Mouse (Mus musculus) lung, postnatal 36 days (tissue): ENCODE measurements at regions not wholly inside any gene's neighbourhood (a gene's known extent, or its start where the extent isn't known, plus 50 kb on each side); places are given as distances from the start of the nearest gene placed in this dataset.

ENCODE experiments used
- DNase-seq: peaks from one replicate; pipeline ENCODE4 v3.0.0; 2022; ENCODE audit warnings: mixed read lengths

DNA sequence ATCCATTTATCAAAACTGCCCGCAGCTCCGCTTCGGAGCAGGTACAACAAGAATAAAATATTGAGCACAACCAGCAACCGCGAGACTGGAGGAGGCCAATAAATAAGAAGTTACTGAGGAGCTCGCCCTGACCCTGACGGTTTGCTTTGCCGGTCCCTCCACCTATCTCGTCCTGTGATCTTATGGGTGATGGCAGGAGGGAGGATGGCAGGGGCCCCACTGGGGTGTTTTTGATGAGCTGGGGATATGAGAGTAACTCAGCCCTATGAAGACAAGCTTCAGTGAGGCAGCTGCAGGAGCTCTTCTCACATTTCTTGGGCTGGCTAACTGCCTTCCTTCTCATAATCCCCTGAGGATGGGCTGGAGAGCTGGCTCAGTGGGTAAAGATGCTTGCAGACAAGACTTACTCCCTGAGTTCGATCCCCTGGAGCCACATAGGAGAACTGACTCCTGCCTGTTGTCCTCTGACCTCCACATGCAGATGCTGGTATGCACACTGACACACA, 132.3 kb upstream of the Sdk2 start:
- DNase-seq, result no peak

- DNase-seq, result peak; percentile 94
Measured at GRCm38 (mm10) chr11:114198317-114199032, 131.6 kb upstream of the Sdk2 start.

GRCm38 (mm10) chr11:114195291-114195690, 128.4 kb upstream of the Sdk2 start:
- no peak for DNase-seq

- no peak for DNase-seq
Measured at GRCm38 (mm10) chr11:114194055-114194706, 127.3 kb upstream of the Sdk2 start.

DNA sequence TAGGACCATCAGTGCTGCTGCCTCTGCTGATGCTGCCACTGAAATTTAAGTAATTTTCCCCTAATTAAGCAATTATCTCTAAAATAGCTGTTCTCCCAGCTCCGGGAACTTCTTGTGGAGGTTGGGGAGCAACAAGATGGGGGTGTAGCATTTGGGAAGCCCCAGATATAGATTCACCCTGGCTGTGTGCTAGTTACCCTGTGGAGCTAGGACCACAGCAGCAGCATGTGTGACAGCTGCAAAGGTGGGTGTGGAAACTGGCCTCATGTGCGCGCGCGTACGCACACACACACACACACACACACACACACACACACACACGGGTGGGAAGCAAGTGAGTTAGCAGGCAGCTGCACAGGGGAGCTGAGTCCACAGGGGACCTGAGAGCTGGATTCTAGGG, 126.2 kb upstream of the Sdk2 start:
- DNase-seq, result no peak

DNA sequence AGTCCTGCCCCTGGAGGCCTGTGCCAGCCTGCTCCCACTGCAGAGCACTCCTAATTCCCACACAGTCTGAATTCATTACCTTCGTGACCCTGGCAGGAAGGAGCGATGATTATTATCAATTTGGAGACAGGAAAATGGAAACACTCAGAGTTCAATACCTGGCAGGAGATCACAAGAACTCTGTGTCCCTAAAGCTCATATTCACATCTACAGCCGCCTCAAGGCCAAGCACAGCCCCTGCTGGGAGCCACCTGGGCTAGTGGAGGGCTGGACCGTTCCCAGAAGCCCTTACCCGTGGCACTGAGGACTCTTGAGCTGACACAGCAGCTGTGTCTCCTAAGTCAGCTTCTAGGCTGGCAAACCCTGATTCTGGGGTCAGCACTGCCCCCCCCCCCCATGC, 124.8 kb upstream of the Sdk2 start:
- DNase-seq, result no peak

GRCm38 (mm10) chr11:114184970-114185882, 118.4 kb upstream of the Sdk2 start:
- peak; percentile 37 for DNase-seq

DNA sequence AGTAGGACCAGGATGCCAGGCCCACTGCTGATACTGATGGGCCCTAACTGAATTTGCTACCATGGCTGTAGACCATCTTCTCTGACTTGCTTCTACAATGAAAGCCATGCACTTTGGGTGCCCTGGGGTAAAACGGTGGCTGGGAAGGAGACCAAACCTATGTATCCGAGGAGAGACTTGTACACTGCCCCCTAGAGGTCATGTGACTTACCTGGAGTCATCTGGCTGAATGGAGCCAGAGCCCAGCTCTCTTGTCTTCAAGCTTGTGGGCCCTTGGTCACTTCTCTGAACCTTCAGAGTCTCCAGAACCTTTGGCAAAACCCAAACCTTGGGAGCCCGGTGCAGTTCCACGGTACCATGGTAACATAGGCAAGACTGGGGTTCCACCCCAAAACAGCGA, 117.6 kb upstream of the Sdk2 start:
- no peak for DNase-seq

DNA sequence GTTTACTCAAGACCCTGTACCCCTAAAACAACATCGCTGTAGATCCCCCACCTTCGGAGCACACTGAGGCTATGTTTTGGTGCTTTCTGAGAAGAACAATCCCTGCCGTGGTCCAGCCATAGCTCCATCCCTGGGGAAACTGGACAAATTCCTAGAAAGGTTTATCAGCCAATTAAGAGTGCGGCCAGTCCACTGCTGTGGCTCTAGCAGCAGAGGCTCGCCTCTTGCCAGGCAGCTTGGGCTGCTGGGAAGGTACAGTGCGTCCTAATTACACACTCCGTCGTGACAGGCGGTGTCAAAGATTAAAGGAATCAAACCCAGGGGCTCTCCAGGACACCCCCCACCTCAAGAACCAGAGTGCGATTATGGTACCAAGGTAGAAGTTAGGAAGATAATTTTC, 116.4 kb upstream of the Sdk2 start:
- no peak for DNase-seq

DNA sequence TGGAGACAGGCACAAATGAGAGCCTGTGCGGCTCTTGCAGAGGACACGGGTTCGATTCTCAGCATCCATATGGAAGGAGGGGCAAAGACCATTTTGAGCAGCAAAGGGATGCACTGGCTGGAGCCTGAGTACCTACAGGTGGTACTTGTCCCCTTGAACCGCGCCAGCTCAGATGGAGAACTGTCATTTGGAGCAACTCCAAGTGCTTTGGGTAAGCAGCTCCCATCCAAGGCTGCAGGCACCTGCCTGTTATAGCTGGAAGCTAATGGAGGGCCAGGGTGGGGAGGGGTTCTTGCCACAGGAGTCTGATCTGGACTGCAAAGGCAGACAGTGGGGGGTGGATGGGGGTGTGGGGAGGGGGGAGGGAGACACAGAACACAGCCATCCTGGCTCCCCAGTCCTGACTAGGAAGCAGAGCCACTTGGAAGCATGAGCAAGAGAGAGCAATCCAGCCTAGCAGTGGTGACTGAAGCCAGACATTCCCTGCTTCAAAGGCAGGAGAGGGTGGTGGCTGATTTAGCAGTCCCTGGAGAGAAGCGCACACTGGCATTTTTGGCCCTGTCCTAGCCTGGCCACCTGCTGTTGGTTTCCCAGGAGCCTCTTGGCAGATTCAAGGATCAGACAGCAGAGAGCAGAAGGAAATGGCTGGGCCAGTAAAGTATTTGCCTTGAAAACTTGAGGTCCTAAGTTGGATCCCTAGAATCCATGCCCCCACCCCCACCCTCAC, 112.1 kb upstream of the Sdk2 start:
- DNase-seq, result no peak

- DNase-seq, result no peak
Measured at GRCm38 (mm10) chr11:114177789-114178188, 110.9 kb upstream of the Sdk2 start.

- DNase-seq, result no peak
Measured at GRCm38 (mm10) chr11:114177281-114177680, 110.4 kb upstream of the Sdk2 start.

- no peak for DNase-seq
Measured at GRCm38 (mm10) chr11:114176671-114177212, 109.9 kb upstream of the Sdk2 start.

DNA sequence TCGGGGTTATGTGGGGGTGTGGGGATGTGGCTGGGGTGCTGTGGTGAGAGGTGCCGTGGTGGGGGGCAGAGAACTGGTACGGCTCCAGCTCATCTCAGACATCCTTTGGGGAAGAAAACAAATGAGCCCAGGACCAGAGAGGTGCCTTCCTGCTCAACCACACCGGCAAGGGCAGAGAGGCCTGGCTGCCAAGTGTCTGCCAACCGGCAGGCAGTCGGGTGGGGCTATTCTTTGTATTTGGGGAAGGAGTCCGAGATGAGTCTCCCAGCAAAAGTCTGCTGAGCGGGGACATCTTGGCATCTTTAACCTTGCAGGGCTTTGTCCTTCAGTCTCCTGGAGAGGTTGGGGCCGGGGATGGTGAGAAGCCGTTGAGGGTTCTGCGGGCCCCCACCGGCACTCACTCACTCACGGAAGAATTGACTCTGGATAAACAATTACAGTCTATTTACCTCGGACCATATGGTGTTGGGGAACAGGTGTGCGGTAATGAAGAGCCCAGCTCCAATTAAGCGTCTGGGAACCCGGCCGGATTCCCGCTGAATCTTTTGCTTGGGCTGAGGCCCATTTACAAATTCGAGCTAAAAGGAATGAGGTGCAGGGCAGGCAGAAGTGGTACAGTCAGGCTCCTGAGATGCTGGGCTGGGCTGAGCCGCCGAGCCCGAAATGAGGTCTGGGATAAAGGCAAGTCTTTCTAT, 108.7 kb upstream of the Sdk2 start:
- no peak for DNase-seq

GRCm38 (mm10) chr11:114174871-114175270, 108.0 kb upstream of the Sdk2 start:
- DNase-seq, result no peak

- peak; percentile 40 for DNase-seq
Measured at GRCm38 (mm10) chr11:114168231-114168661, 101.4 kb upstream of the Sdk2 start.

DNA sequence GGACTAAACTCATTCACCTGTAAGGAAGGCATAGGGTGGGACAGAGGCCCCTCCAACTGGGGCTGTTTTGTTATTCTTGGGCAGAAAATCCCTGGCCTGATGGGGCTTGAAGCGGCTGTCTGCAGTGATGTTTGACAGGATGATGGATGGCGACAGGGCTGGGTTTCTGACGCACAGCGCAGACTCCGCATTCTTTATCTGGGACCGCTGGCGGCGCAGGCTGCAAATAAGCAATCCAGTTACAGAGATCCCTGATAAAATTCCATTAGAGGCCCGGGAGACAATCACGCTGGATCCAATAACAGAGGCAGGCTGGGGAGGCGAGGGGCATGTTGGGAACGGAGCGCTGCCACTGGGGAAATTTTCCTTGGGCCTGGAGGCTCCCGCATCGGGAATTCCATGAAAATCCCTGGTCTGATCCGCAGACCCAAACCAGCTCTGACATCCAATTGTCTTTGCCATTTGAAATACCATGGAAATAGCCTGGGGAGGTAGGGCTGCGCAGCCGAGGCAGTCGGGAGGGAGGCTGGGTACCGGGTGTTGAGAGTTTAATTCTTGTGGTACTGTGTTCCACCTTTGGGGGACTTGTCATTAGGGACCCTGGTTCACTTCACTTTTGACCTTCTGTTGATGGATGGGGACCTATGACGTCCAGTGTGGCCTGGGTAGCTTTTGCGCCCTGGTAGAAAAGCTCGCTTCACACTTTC, 99.0 kb upstream of the Sdk2 start:
- no peak for DNase-seq

- DNase-seq, result peak; percentile 41
Measured at GRCm38 (mm10) chr11:114152716-114153115, 85.9 kb upstream of the Sdk2 start.

DNA sequence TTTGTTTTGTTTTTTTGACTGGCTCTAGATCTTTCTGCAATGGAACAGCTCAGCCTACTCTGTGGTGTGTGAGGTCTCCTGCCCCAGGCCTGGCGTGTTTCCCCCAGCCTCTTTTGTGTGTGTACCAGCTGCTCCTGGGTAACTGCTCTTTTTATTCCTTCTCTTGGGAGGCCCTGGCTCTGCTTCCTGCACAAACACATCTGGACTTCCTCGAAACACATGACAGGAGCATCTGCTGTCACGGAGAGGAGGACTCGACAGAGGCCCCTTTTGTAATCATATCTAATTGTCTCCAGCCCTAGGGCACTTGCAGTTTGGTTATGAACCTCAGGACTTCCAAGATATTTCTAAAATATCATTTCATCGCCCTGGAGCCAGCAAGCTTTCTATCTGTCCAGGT, 79.5 kb upstream of the Sdk2 start:
- no peak for DNase-seq

DNA sequence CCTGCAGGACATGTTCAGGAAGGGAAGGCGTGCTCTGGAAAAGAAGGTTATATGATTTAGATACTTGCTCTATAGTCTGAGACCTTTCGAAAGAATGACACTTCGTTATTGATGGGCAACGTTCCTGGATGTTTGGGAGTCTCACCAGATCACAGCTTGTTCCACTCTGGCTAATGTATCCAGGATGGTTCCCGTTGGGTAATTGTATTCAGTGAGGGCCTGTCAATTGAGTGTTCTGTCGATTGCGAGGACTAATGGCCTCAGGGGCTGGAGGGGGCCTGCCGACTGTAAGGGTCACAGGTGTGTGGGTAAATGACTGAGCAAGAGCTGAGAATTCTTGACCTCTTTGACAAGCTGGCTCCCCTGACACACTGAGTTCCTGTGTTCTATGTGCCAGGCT, 62.4 kb upstream of the Sdk2 start:
- DNase-seq, result no peak

DNA sequence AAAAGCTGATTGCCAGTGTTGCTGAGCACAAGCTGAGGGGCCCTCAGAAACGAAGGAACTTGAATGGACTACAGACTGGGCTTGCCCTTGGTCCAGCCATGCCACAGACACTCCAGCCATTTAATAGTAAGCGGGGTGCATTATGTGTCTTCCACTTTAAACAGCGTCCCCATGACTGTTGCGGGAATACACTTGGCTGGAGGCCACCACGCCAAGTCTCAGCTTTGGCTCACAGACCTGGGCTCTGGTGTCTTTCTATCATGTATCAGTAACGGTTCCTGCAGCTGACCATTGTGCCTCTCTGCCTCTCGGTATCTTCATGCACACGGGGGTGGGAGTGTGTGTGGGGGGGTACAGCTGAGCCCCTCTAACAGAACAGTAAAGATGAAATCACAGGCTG, 62.0 kb upstream of the Sdk2 start:
- no peak for DNase-seq
